Mouse (Mus musculus) lung, adult 2 months (tissue): ENCODE data around the gene Gtdc1.

Experiments
- CTCF ChIP-seq: fragments of 200-500 bp; IDR thresholded peaks from 2 replicates; pipeline ENCODE4 v1.5.1; 2011; ENCODE audit warnings: mild to moderate bottlenecking, low read length, control low read depth; ENCODE audit not compliant: insufficient read depth
- POLR2A ChIP-seq: fragments of 200-500 bp; IDR thresholded peaks from 2 replicates; pipeline ENCODE4 v1.6.1; 2011; ENCODE audit warnings: low read depth, mild to moderate bottlenecking, control low read depth, low read length, borderline replicate concordance; ENCODE audit errors: extremely low read depth

DNA sequence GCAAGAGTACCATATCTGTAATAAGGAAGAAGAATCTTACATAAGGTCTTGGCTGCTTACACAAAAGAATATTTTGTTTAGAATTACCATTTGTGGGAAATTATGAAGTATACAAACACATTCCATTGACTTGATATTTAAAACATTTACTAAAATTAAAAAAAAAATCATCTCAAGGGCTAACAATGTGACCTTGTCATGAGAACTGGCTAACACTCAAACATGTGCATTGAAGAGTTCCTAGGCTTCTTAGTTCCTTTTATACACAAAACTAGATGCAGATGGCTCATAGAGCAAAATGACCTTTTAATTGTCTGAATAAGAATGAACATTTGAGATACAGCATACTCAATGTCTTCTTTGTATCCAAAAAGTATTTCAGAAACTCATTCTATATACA, 344.0 kb downstream of the Gtdc1 start:
- TF ChIP-seq POLR2A (no peak), CTCF (no peak)
